Mouse (Mus musculus): ENCODE results near the gene Efcab10. TPM values are rescaled to one million over a fixed set of nuclear protein-coding genes. Genes with fewer than 3 reads are reported as not detected.

Efcab10 gene
- total RNA-seq, 2 experiments from 2014 or later = not detected

DNA sequence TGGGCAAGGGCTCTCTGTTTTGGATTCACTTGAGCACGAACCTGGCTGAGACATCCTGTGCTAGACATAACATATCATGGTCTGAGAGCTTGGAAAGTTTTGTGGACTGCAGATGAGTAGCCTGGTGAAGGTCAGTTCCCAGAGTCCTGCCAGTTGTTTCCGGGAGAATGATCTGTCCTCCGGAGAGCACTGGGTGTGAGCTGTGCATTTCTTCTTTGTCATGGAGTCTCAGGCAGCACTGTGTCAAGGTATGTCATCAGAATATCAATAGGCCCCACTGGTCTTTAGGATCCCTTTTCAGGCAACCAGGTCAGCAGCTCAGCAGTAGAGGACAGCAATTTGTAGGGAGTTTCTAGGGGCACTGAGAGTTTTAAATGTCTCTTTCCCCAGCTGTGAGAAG, 32.6 kb downstream of the Efcab10 start:
- ATAC-seq (ENCODE audit: poor library complexity, severe bottlenecking) = no peak

DNA sequence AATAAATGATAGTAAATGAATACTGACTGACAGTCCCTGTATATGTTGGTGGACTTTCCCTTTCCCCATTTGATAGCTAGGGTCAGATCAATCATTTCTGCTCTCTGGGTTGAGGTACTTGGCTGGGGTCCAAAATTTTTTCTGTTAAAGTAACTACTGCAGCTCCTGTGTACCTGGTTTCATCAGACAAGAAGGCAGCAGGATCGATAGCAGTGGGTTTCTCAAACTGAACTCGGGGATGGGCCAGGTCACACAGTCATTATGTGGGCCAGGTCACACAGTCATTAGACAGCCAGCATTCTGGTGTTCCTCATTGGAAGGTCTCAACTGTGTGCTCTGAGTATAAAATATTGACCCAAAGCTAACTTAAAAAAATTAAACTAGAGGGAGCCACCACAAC, 33.1 kb downstream of the Efcab10 start:
- ATAC-seq (ENCODE audit: poor library complexity, severe bottlenecking) = no peak

DNA sequence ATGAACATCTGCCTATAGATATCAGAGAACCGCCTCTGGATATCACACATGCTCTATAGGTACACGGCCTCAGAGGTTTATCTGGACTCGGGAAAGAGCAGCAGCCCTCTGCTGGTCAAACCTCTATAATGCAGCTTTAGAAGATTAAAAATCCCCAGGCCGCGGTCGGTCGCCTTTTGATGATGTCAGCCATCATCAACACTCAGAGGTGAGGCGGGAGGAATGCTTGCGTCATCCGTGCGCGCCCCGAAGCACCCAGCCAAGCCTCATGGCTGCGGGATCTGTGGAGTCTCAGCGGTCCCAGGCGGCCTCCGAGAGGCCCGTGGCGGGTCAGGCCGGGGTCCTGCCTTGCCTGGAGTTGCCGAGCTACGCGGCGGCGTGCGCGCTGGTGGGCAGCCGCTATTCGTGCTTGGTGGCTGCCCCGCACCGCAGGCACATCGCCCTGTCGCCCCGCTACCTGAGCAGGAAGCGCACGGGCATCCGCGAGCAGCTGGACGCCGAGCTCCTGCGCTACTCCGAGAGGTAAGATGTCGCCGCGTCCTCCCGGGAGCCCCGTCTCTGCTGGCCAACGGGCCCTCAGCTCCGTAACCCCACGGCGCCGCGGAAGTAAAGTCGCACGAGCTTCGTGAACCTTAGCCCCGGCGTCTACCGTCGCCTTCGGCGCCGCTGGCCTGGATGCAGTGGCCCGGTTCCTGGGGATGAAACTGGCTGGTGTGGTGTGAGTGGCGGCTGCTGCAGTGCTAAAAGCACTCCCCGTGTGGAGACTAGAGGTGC, 34.9 kb downstream of the Efcab10 start, which contains the start of gene Twistnb:
Twistnb (plus strand) TSS at position 249 of the 774 bp plus-strand sequence.
- ATAC-seq (ENCODE audit: poor library complexity, severe bottlenecking) = peak; percentile 90

DNA sequence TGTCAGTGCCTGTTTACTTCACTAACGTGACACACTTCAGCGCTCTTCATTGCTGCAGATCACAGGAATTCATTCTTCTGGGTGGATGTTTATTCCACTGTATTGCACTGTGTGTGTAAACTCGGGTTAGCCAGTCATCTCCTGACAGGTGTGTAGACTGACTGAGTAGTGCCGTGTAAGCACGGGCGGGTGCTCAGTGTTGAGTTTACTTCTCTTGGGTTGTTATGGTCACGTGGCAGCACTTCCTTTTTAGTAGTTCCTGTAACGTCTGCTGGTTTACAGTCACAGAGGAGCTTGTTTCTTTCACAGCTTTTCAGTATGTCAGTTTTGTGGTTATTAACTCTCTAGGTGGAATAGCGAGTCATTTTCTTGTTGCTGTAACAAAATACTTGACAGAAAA, 39.2 kb downstream of the Efcab10 start:
- peak; percentile 78 for ATAC-seq (ENCODE audit: poor library complexity, severe bottlenecking)

DNA sequence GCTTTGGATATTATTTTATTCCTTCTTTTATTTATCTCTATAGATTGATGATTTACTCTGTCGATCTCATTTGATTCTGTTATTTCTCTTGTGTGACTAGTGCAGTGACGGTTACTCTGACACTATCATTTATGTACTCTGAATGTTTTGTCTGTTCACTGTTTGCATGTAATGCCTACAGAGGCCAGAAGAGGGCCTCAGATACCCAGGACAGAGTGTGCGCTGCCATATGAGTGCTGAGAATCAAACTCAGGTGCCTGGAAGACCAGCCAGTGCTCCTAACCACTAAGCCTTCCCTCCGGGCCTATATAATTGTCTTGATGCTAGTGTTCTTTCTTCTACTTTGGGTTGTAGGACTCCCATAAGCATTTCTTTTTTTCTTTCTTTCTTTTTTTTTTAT, 40.1 kb downstream of the Efcab10 start:
- ATAC-seq (ENCODE audit: poor library complexity, severe bottlenecking) = peak; percentile 55

Other genes starting within 250 kb of the Efcab10 start
- 109 and 115 TPM in 2 replicates for gene Atxn7l1, start 247.2 kb upstream of the Efcab10 start, total RNA-seq (2015)
- gene Atxn7l1, start 247.2 kb upstream of the Efcab10 start, total RNA-seq (2017) = 50.0 and 60.4 TPM in 2 replicates
- 22.9 and 23.2 TPM in 2 replicates for gene Twistnb, start 34.8 kb downstream of the Efcab10 start, total RNA-seq (2015)
- 30.4 and 31.6 TPM in 2 replicates for gene Twistnb, start 34.8 kb downstream of the Efcab10 start, total RNA-seq (2017)